Mouse (Mus musculus): ENCODE data around the gene Med21.

Med21 gene

GRCm38 (mm10) chr6:146642276-146643183, at the start of gene Med21, which contains the start of gene Tm7sf3:
Med21 (plus strand) TSS chr6:146642547.
Tm7sf3 (minus strand) TSS chr6:146642824.
- peak; percentile 98 for DNase-seq (ENCODE audit: low spot score in 2 of 2)

- no peak for DNase-seq (ENCODE audit: low spot score in 2 of 2)
Measured at GRCm38 (mm10) chr6:146602601-146603000, 39.7 kb upstream of the Med21 start.

- no peak for DNase-seq (ENCODE audit: low spot score in 2 of 2)
Measured at GRCm38 (mm10) chr6:146603651-146604050, 38.7 kb upstream of the Med21 start.

GRCm38 (mm10) chr6:146611385-146611784, 31.0 kb upstream of the Med21 start:
- no peak for DNase-seq (ENCODE audit: low spot score in 2 of 2)

GRCm38 (mm10) chr6:146611897-146612296, 30.4 kb upstream of the Med21 start:
- no peak for DNase-seq (ENCODE audit: low spot score in 2 of 2)

- no peak for DNase-seq (ENCODE audit: low spot score in 2 of 2)
Measured at GRCm38 (mm10) chr6:146612736-146613135, 29.6 kb upstream of the Med21 start.

GRCm38 (mm10) chr6:146613907-146614306, 28.4 kb upstream of the Med21 start:
- DNase-seq (ENCODE audit: low spot score in 2 of 2), result no peak

GRCm38 (mm10) chr6:146614541-146614940, 27.8 kb upstream of the Med21 start:
- no peak for DNase-seq (ENCODE audit: low spot score in 2 of 2)

GRCm38 (mm10) chr6:146615891-146616290, 26.5 kb upstream of the Med21 start:
- DNase-seq (ENCODE audit: low spot score in 2 of 2), result no peak

GRCm38 (mm10) chr6:146616670-146617069, 25.7 kb upstream of the Med21 start:
- no peak for DNase-seq (ENCODE audit: low spot score in 2 of 2)

GRCm38 (mm10) chr6:146628123-146628522, 14.2 kb upstream of the Med21 start:
- no peak for DNase-seq (ENCODE audit: low spot score in 2 of 2)

- DNase-seq (ENCODE audit: low spot score in 2 of 2), result no peak
Measured at GRCm38 (mm10) chr6:146629781-146630756, 12.3 kb upstream of the Med21 start.

- DNase-seq (ENCODE audit: low spot score in 2 of 2), result no peak
Measured at GRCm38 (mm10) chr6:146630961-146631360, 11.4 kb upstream of the Med21 start.

- DNase-seq (ENCODE audit: low spot score in 2 of 2), result no peak
Measured at GRCm38 (mm10) chr6:146631847-146632246, 10.5 kb upstream of the Med21 start.

- DNase-seq (ENCODE audit: low spot score in 2 of 2), result no peak
Measured at GRCm38 (mm10) chr6:146632403-146632802, 9.9 kb upstream of the Med21 start.

GRCm38 (mm10) chr6:146633097-146633496, 9.2 kb upstream of the Med21 start:
- DNase-seq (ENCODE audit: low spot score in 2 of 2), result no peak

GRCm38 (mm10) chr6:146633629-146634014, 8.7 kb upstream of the Med21 start:
- peak in 1 of 2 experiments; percentile 29 for DNase-seq (ENCODE audit: low spot score in 2 of 2)

- peak; percentile 78 to 80 for DNase-seq (ENCODE audit: low spot score in 2 of 2)
Measured at GRCm38 (mm10) chr6:146634015-146634722, 8.2 kb upstream of the Med21 start.

- no peak for DNase-seq (ENCODE audit: low spot score in 2 of 2)
Measured at GRCm38 (mm10) chr6:146634759-146635606, 7.4 kb upstream of the Med21 start.

GRCm38 (mm10) chr6:146636482-146636881, 5.9 kb upstream of the Med21 start:
- no peak for DNase-seq (ENCODE audit: low spot score in 2 of 2)
